Mouse (Mus musculus): ENCODE data around the gene Syp. TPM values are rescaled to one million over a fixed set of nuclear protein-coding genes. Genes with fewer than 3 reads are reported as not detected.

Gene Syp
- total RNA-seq, 2 experiments from 2014 or later = 2.4 TPM

DNA sequence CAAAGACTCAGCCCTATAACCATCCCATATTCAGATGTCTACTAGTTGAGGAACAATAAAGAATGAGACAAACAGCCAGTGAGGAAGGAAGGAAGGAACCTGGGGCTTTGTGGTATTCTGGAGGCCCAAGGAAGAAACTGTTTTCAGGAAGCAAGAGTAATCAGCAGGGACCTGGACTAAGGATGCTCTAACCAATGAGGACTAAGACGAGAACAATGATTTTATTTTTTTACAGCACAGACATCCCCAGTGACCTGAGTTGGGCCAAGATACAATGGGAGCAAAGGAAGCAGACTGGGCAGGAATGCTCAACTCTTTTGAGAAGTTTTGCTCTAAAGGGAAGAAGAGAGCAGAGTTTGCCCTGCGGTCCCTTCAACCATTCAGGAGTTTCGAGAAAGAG, 24.7 kb downstream of the Syp start:
- no peak for DNase-seq

DNA sequence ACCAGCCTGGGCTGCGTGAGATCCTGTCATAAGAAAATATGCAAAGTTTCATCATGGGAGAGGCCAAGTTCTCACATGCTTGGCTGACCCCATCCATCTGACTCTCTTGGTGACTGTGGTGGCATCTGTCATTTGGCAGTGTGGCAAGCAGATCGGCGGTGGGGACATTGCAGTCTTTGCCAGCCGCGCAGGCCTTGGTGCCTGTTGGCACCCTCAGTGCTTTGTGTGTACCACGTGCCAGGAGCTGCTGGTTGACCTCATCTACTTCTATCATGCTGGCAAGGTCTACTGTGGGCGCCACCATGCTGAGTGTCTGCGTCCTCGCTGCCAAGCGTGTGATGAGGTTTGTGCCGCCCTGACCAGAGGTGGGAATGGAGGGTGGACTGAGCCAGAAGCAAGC, 26.5 kb downstream of the Syp start:
- DNase-seq = no peak

DNA sequence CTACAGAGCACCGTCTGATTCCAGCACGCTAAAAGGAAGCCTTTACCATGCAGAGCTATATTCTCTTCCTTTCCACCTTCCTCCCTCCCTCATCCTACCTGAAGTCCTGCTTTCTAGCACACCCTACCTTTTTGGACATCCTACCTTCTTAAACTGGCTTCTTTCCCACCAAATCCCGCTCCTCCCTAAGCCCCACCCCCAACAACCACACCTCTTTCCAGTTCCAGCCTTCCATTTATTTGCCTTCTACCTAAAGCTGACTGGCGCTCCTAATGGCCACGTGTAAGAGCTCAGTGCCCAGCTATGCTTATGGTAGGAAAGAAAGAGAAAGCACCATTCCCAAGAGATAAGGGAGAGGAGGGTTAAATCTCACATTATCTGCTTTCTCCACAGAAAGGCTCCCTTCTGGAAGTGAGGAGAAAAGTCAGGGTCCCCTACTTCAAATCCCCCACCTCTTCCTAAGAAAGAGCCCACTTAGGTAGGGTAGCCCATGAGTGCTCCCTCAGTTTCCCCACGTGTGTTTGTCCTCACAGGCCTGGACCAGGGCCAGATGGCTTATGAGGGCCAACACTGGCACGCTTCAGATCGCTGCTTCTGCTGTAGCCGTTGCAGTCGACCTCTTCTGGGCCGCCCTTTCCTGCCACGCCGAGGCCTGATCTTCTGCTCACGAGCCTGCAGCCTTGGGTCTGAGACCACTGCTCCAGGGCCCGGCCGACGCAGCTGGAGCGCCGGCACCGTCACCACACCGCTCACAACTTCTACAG, 27.6 kb downstream of the Syp start:
- DNase-seq = no peak

DNA sequence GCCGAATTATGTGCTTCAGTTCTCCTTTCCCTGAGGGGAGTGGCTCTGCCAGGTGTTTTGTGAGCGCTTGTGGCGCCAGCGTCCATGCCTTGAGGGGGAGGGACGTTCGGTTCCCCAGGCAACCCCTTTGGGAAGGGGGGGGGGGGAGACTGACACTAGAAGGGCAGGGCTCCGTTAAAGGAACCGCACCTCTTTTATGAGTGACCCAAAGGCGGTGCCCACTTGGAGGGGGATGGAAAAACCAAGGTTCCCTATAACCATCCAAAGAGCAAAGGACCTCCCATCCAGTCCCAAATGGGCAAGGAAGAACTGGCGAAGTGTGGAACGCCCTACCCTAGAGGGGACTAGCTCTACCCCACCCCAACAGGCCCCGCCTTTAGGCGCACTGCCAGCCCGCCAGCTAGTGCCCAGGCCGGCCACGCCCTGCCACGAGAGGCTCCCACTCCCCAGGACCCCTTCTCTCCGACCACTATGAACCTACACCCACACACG, 32.2 kb downstream of the Syp start:
- DNase-seq = peak; percentile 66

DNA sequence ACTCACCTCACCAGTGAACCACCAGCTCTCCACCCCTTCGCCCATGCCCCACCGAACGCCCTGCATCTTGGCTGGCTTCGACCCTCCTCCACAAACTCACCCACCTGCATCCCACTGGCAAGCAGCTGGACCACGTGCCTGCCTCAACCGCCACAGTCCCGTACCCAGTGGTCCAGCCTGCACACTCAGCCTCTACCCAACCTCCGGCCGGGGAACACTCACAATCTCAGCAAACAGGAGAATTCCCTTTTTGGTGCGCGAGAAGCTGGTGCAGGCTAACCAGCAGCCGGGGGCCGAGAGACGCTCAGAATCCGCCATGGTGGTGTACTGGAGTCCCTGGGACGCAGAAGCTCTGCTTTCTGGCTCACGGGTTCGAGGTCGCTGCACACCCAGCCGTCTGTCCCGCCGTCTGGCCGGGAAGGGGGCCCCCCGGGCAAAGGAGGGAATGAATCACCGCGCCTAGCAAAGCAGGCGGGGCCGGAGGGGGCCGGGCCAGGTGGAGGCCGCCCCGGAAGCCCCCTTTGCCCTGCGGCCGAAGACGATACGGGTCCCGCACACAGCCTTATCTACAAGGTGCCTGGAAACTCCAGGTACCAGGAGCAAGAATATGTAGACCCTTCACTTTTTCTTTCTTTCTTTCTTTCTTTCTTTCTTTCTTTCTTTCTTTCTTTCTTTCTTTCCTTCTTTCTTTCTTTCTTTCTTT, 32.8 kb downstream of the Syp start, which contains the start of gene Plp2:
TSS of gene Plp2 (minus strand) at position 470 of the 703 bp plus-strand sequence.
- no peak for DNase-seq

DNA sequence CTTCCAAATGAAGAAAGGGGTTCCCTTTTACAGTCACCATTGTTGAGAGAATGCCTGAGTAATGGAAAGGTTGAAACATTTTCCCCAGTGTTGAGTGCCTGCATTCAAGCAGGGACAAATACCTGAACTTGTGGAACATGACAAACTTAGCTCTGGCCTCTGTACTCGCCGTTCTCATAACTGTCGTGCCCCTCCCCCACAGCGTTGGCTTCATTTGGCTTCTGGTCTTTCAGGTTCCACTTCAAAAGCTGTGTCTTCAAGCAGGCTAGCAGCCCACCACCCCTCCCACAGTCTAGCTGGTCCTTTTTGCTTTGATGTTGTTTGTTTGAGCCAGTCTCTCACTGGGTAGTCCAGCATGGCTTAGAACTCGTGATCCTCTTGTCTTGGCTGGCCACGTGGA, 34.5 kb downstream of the Syp start:
- no peak for DNase-seq

DNA sequence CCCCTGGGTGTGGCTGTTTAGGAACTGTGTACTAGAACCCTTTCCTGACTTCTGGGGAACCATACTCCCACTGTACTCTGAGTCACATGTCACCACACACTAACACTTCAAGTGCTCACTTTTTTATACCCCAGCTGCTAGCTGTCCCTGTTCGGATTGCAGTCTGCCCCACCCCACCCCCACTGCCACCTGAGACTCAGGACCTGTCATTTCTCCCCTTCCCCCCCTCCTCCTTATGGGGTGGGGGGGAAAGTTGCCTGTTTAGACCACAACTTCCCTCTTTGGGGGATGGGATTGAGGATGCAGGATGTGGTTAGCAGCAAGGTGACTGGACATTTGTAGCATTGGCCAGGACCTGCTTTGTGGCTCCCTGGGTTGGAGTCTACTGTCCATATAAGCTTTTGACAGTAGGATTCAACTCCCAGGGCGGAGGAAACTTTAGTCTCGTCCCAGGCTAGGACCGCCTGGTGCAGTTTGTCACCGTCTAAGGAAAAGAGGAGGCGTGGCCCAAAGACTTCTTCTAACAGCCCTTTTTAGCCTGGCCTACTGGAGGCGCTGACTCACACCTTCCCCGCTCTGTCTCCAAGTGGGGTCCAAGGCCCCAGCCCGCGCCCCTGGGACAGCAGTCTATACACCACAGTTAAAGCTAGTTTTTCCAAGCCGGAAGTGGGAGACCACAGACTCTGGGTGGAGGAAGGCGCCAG, 35.5 kb downstream of the Syp start:
- DNase-seq = no peak

DNA sequence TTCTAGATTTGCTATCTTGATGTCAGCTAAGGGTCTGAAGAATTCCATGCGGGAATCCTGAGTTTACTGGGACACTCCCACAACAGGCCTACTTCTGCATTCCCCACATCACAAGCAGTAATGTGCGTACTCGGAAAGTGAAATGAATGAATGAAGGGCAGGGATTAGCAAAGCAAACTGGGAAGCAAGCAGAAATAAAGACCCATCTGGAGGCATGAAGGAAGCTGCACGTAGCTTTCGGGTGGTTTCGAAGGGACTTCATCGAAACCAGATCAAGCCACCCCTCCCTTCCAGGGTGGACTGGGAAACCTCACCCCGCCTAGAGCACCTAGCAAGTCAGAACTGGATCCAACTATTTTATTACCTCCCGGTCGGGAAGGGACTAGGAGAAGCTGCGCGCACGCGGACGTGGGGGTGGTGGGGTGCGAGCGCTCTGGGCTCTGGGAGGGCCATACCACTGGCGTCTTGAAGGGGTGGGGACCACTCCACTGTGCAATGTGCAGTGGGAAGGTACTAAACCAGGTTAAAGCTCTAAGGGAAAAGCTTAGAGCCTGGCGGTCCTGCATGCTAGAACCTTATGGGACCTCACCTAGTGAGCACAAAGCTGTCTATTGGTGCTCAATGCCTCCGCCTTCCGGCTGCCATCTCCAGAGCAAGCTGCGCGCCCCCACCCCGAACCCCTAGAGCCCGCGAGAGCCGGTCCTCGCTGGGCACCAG, 36.2 kb downstream of the Syp start:
- no peak for DNase-seq

DNA sequence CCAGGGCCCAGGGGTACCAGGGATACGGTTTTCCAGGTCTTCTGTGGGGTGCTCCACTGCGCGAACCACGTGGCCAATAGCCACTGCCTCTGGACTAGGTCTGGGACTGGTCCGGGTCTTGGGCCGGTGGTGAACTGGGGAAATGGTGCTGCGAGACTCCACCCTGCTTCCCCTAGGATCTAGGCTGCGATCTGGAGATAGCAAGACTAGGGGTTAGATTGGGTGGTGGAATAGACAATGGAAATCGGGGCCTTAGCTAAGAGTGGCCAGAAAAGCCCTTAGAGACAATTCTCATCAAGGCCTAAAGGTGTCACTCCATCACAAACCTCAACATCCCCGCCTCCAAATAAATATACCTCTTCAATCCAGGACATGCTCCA, 36.7 kb downstream of the Syp start:
- DNase-seq = no peak

DNA sequence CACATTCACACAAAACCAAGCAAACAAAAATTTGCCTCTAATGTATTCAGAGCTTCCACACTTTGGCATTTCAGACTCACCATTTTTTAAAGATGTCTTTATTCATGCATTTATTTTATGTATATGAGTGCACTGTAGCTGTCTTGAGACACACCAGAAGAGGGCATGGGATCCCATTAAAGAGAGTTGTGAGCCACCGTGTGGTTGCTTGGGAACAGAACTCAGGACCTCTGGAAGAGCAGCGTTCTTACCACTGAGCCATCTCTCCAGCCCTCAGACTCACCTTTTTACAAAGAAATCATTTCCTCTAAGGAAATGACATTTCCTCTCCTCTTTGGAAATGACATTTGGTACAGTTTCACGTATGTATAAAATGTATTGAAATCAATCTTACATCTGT, 40.7 kb downstream of the Syp start:
- DNase-seq = no peak

DNA sequence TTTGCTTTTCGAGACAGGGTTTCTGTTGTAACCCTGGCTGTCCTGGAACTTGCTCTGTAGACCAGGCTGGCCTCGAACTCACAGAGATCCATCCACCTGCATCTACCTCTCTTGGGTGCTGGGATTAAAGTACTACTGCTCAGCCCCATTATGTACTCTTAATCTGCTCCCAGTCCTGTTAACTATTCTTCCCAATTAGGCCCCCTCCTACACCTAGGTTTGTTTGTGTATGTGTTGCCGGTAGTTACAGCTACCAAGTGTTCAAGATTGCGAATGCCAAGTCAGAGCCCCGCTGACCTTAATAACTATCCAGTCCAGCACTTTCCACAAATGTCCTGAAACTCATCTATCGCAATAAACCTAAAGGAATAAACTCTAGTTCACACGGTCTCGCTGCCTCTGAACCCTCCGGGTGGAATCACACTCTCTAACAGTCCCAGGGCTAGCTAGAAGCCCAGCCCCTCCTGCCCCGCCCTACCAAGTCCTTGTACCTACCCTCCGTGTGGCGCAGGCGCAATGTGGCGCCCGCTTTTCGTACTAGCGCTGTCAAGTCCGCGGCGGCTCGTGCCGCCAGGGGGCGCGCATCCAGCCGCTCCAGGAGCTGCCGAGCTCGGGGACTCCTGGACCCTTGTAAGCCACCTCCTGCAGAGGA, 41.3 kb downstream of the Syp start:
- peak; percentile 91 for DNase-seq

DNA sequence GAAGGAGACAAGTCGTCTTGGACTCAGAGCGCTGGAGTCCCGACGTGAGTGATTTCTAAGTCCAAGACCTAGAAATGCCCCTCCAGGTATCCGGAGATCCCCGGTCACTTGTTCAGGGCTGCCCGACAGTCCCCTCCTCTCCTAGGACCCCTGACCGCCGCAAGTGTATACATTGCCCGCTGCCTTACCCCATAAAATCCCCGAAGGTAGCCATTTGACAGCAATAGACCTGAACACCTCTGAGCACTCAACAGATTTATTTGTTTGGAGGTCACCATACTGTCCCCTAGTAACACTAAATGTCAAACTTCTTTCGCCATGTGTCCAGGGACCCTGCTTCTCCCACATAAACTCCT, 41.8 kb downstream of the Syp start:
- DNase-seq = no peak

DNA sequence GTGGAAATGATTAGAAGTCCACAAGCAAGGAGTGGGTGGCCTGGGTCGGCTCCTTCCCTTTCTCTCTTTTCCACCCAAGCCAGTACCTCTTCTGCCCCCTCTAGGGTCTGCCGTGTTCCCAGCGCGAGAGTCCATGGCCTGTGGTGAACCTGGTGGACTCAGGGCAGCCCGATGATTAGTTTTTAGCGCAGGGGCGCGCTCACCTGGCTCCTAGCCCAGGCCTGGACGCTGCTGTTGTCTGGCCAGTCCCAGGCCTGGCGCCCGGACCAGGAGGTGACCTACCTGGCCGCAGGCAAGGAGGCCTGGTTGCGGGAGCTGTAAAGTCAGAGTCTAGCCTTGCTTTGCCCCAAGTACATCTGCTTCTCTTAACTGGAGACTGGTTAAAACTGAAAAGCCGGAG, 42.6 kb downstream of the Syp start, which contains the start of gene Magix:
TSS of gene Magix (minus strand) at position 388 of the 400 bp plus-strand sequence.
- DNase-seq = no peak

DNA sequence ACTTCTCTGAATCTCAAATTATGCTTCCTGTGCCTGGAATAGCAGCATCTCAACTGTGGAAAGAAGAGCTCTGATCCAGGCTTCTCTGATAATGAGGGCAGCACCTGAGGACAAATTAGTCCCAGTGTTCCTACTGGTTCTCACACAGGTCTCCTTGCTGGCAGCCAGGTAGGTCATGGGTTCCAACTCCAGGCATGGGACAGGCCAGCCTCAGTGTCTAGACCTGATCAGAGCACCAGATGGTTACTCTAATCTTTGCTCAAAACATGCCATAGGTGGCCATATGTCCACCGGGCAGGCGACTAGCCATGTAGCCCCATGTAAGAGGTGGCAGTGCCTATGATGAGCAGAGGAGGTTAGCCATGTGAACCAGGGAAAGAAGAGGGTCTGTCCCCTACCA, 50.0 kb downstream of the Syp start:
- no peak for DNase-seq

DNA sequence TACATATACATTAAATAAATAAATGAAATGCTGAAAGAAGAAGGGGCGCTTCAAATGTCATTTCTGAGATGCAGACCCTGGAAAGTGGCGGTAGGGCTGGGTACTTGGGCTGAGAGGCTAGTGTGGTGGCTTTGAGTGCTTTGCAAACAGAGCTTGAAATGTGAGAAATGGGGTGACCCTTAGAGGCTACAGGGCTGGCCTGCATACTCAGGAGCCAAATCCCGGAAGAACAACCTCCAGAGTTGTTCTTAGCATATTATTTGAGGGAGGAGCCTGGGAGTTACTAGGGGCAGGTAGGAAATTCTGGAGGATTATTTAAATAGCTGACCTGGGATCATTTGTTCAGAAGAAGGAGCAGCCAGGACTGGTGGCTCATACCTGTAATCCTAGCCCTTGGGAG, 52.2 kb downstream of the Syp start:
- no peak for DNase-seq

DNA sequence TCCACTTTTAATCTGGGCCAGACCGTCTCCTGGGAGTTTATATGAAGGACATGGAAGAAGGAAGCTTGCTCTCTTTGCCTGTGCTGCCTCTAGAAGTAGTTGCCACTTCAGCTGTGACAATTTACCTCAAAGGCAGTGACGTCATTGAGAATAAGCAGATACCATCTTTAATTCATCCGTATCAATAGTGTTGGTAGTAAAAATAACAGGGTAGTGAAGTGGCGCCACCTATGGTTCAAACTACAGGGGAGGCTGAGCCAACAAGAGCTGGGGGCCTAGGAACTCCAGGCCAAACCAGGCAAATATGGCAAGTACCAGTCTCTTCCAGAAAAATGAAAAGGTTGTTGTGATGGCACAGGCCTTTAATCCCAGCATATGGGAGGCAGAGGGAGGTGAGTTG, 54.6 kb downstream of the Syp start:
- no peak for DNase-seq

DNA sequence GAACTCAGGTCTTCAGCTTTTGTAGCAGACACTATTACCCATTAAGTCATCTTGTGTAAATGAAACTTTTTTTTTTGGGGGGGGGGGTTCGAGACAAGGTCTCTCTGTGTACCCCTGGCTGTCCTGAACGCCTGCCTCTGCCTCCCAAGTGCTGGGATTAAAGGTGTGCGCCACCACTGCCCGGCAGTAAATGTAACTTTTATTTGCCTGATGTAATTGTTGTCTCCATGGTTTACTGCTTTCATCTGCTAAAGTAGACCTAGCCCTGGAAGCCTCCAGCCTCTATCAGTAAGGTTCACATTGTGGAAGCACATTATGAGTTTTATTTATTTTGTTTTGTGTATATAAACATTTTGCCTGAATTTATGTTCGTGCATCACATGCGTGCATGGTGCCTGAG, 58.2 kb downstream of the Syp start:
- no peak for DNase-seq

DNA sequence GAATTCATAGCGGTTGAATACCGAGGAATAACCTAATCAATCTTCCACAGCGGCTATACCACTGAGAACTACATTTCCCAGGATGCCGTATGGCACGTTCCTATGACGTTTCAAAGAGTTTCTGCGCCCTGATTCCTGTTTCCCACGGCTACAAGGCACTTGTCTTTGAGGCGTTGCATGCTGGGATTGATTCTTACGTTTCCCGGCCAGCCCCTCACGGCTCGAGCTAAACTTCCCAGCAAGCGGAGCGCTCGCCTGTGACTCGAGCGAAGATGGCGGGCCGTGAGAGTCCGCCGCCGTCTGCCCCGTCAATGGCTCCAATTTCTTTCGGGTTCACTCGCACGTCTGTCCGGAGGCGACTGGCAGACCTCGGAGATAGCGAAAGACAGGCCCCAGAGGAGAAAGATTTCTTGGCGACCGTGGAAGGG, 58.7 kb downstream of the Syp start, which contains the start of gene Gpkow:
TSS of gene Gpkow (plus strand) at position 178 of the 428 bp plus-strand sequence.
- peak; percentile 57 for DNase-seq

All from gastrocnemius, postnatal 10 days (tissue).